Mouse (Mus musculus): ENCODE data around the gene Igbp1b. TPM values are rescaled to one million over a fixed set of nuclear protein-coding genes. Genes with fewer than 3 reads are reported as not detected.

Igbp1b gene
- not detected for polyA plus RNA-seq (2017; shearing (Covaris generic))

DNA sequence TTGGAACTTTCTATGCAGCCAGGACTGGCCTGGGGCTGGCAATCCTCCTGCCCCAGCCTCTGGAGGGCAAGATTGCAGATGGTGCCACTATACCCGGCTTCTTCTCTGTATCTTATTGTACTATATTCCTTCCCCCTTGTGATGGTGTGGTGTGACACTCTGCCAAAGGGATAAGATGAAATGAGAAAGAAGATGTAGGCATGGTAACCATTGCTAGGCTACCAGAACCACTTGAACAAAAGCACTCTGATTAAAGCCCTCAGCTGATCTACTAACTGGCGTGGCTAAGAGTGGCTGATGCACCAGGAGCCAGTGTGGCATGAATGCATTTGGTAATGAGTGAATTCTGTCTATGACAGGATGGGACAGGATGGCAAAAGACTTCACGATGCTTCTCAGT is at the start of gene Igbp1b:
Igbp1b (minus strand) TSS at position 29 of the 400 bp plus-strand sequence.

Other genes with a start within 250 kb of the Igbp1b start
- gene Lmo3, start 76.6 kb downstream of the Igbp1b start, polyA plus RNA-seq (2017; shearing (Covaris generic)): not detected